Mouse (Mus musculus) CD8-positive naive resting alpha-beta T cell, adult 2 months (primary cell): ENCODE measurements around the gene Psmc5.

Experiments used
- DNase-seq, 2 experiments: peaks; one replicate each; pipeline ENCODE4 v3.0.0; 2022; ENCODE audit warnings: low read depth in 2 of 2, low spot score in 2 of 2

Psmc5 gene

DNA sequence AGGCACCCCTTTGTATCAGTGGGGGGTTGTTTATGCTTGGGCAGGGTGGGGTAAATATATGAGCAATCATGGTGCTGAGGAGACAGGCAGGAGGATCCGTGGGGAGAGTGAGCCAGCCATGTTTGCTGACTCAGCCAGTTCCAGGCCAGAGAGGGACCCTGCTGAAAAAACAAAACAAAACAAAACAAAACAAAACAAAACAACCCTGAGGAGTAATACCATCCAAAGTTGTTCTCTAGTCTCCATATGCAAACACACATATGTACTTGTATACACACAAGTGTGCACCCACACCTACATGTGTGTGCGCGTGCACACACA is 50.1 kb downstream of the Psmc5 start:
- DNase-seq, result no peak

DNA sequence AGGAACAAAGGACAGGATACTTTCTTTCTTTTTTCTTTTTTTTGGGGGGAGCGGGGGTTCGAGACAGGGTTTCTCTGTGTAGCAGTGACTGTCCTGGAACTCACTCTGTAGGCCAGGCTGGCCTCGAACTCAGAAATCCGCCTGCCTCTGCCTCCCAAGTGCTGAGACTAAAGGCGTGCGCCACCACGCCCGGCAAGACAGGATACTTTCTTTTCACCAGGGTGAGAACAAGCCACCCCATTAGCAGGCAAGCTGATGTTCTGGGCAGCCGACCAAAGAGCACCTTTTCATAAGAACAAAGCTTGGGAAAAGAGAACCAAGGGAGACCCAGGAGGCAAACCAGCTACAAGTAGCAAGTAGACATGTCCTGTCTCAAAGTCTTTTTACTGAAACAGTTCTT is 50.8 kb downstream of the Psmc5 start:
- DNase-seq, result no peak

DNA sequence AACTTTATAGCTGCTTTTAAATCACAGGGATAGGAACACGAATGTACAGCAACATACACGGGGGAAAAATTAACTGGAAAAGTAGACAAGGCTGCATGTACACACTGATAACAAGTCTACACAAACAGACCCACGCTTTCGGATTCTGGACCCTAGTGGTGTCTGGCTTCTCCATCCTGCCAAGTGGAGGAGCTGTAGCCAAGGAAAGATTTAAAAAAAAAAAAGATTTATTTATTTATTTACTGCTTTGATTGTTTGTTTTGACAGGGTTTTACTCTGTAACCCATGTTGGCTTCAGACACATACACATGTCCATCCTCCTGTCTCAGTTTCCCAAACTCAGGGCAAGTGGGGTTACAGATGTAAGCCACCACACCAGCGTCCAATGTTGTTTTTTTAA is 51.5 kb downstream of the Psmc5 start:
- no peak for DNase-seq

DNA sequence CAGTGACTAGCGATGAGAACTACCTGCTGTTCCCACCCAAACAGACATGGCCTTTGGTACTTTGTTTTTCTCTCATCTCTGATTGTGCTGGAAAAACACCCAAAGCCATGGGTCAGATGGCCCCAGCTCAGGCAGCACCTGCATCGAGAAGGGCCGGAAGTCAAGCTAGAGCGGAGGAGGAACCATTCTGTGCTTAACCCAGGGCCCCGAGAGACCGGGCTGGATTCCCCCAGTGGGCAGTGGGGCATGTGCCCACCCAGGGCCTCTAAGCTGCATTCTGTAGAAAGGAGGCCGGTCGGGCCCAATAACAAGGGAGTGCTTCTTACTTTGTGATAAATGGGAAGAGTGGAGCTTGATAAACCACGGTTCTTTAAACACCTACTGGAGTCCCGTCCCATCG is 52.2 kb downstream of the Psmc5 start:
- DNase-seq, result no peak

DNA sequence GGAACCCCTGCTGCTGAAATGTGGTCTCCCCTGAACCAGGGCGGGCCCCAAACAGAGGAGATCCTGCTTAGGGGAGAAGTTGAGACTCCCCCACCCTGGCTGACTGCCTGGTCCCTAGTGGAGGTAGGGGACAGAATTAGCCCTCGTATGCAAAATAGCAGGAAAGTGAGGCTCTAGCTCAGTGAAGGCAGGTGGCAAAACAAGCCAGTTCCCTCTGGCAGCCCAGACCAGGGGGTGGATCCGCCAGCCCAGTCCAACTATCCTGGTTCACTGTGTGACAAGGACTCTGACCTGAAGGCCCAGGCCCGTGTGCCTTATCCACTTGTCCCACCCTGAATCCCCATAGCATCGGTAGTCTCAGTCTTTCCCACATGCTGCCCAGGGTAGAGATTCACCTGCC is 54.2 kb downstream of the Psmc5 start:
- DNase-seq, result no peak
